19 mouse cellular contexts compared by ENCODE assay signal in genomic region chr2:94049471-94050176, GRCm38 (mm10). TPM values are rescaled to one million over a fixed set of nuclear protein-coding genes. Genes with fewer than 3 reads are reported as not detected.
DNase-seq lines count a peak whose midpoint lies in the region; ATAC-seq lines count a peak whose summit lies in the region.
"Had no signal": no experiment of that assay in that cellular context is flagged by ENCODE, and none has a peak within 500 bp of the region (broad histone marks: within the 10 kb centered on the region; RNA-seq: fewer than 3 reads in every experiment).

No protein-coding gene starts in this region.

- H3K27me3 ChIP-seq in embryonic facial prominence, embryonic 12.5 days, result no peaks in the 10 kb centered on the region
- H3K27me3 ChIP-seq in embryonic facial prominence, embryonic 10.5 days (replicated peaks; ENCODE audit: low read depth, poor library complexity, severe bottlenecking), result no peaks in the 10 kb centered on the region
- no peaks in the 10 kb centered on the region for H3K27me3 ChIP-seq in midbrain, embryonic 12.5 days
- no peaks in the 10 kb centered on the region for H3K27me3 ChIP-seq in midbrain, embryonic 11.5 days (ENCODE audit: control insufficient read depth, insufficient read depth, low read length)
- no peaks in the 10 kb centered on the region for H3K27me3 ChIP-seq in hindbrain, embryonic 16.5 days (replicated peaks; ENCODE audit: control insufficient read depth, insufficient read depth, low read length)
- H3K27me3 ChIP-seq: CH12.LX; limb, embryonic 12.5 days; Patski had no signal

- 0 out of 2 replicates have a peak overlapping the region, but pooled peaks have one; percentile 6 for H3K27ac ChIP-seq in embryonic facial prominence, embryonic 12.5 days
- no peak overlapping the region for H3K27ac ChIP-seq in embryonic facial prominence, embryonic 10.5 days (replicated peaks)
- H3K27ac ChIP-seq in midbrain, embryonic 12.5 days (replicated peaks), result peak overlapping the region; percentile 58
- no peak overlapping the region for H3K27ac ChIP-seq in midbrain, embryonic 11.5 days (ENCODE audit: low read depth, low read length)
- peak overlapping the region; percentile 73 for H3K27ac ChIP-seq in hindbrain, embryonic 16.5 days (ENCODE audit: low read depth, low read length)
- H3K27ac ChIP-seq: limb, embryonic 12.5 days had no signal

- no peaks in the 10 kb centered on the region for H3K9me3 ChIP-seq in embryonic facial prominence, embryonic 12.5 days
- no peaks in the 10 kb centered on the region for H3K9me3 ChIP-seq in embryonic facial prominence, embryonic 10.5 days
- no peaks in the 10 kb centered on the region for H3K9me3 ChIP-seq in midbrain, embryonic 12.5 days
- no peaks in the 10 kb centered on the region for H3K9me3 ChIP-seq in midbrain, embryonic 11.5 days (ENCODE audit: control insufficient read depth, low read length)
- no peaks in the 10 kb centered on the region for H3K9me3 ChIP-seq in hindbrain, embryonic 16.5 days (ENCODE audit: control insufficient read depth, low read length)
- H3K9me3 ChIP-seq: limb, embryonic 12.5 days had no signal

- no peak for ATAC-seq in embryonic facial prominence, embryonic 12.5 days (ENCODE audit: insufficient number of reproducible peaks, insufficient read depth, low FRiP score, low TSS enrichment)
- ATAC-seq in midbrain, embryonic 12.5 days (ENCODE audit: low FRiP score, low read depth), result no peak
- no peak for ATAC-seq in midbrain, embryonic 11.5 days (ENCODE audit: low FRiP score)
- ATAC-seq in hindbrain, embryonic 16.5 days, result peak; percentile 77
- no peak for ATAC-seq in megakaryocyte-erythroid progenitor cell, adult 5-6 weeks (replicated peaks; ENCODE audit: low FRiP score, low TSS enrichment, poor library complexity, severe bottlenecking)
- ATAC-seq: liver, postnatal 0 days; Patski had no signal

- no peak for DNase-seq in embryonic facial prominence, embryonic 10.5 days (ENCODE audit: low spot score)
- DNase-seq in midbrain, embryonic 11.5 days (ENCODE audit: low spot score, missing footprints), result no peak
- peak; percentile 44 for DNase-seq in retina, embryonic 14.5 days (ENCODE audit: low spot score)
- no peak for DNase-seq in spleen, postnatal 14 days (ENCODE audit: low spot score in 2 of 2)
- DNase-seq: cerebellum, adult 18-20 months; heart, adult 11 months; kidney, adult 11 months; liver, postnatal 0 days; thymus, postnatal 25 days had no signal

- peaks cover 3% of the 10 kb centered on the region; the same call in 1 of the 2 replicates for H3K36me3 ChIP-seq in embryonic facial prominence, embryonic 12.5 days
- peaks cover 24% of the 10 kb centered on the region for H3K36me3 ChIP-seq in embryonic facial prominence, embryonic 10.5 days (replicated peaks)
- H3K36me3 ChIP-seq in midbrain, embryonic 12.5 days, result 0 out of 2 replicates have a peak, but pooled peaks cover 3% of the 10 kb centered on the region
- H3K36me3 ChIP-seq in midbrain, embryonic 11.5 days (ENCODE audit: control insufficient read depth, insufficient read depth, low read length), result no peaks in the 10 kb centered on the region
- no peaks in the 10 kb centered on the region for H3K36me3 ChIP-seq in hindbrain, embryonic 16.5 days (ENCODE audit: control insufficient read depth, insufficient read depth, low read length)
- H3K36me3 ChIP-seq: limb, embryonic 12.5 days had no signal

- H3K4me3 ChIP-seq in embryonic facial prominence, embryonic 12.5 days, result no peak overlapping the region
- H3K4me3 ChIP-seq in embryonic facial prominence, embryonic 10.5 days, result no peak overlapping the region
- no peak overlapping the region for H3K4me3 ChIP-seq in midbrain, embryonic 12.5 days
- H3K4me3 ChIP-seq in midbrain, embryonic 11.5 days (ENCODE audit: low read depth, low read length), result no peak overlapping the region
- H3K4me3 ChIP-seq in hindbrain, embryonic 16.5 days (ENCODE audit: low read length), result no peak overlapping the region
- H3K4me3 ChIP-seq: limb, embryonic 12.5 days had no signal

- H3K4me2 ChIP-seq in embryonic facial prominence, embryonic 12.5 days (replicated peaks), result no peak overlapping the region
- no peak overlapping the region for H3K4me2 ChIP-seq in midbrain, embryonic 12.5 days (replicated peaks)
- no peak overlapping the region for H3K4me2 ChIP-seq in midbrain, embryonic 11.5 days
- H3K4me2 ChIP-seq in hindbrain, embryonic 16.5 days (ENCODE audit: low read length), result peak overlapping the region; percentile 16; the same call in 1 of the 2 replicates
- H3K4me2 ChIP-seq: limb, embryonic 12.5 days had no signal

- no peak overlapping the region for H3K9ac ChIP-seq in embryonic facial prominence, embryonic 12.5 days
- no peak overlapping the region for H3K9ac ChIP-seq in midbrain, embryonic 12.5 days (replicated peaks)
- no peak overlapping the region for H3K9ac ChIP-seq in midbrain, embryonic 11.5 days (ENCODE audit: low read length)
- H3K9ac ChIP-seq in hindbrain, embryonic 16.5 days (ENCODE audit: low read depth, low read length), result no peak overlapping the region
- H3K9ac ChIP-seq: limb, embryonic 12.5 days; liver, postnatal 0 days had no signal

- 68% methylated on average over 5 of the region's 5 CpGs for WGBS in embryonic facial prominence, embryonic 12.5 days
- WGBS in embryonic facial prominence, embryonic 10.5 days, result 90% methylated on average over 5 of the region's 5 CpGs
- 75% methylated on average over 5 of the region's 5 CpGs for WGBS in midbrain, embryonic 12.5 days
- 87% methylated on average over 5 of the region's 5 CpGs for WGBS in midbrain, embryonic 11.5 days
- 48% methylated on average over 5 of the region's 5 CpGs for WGBS in hindbrain, embryonic 16.5 days

- peaks cover 13% of the 10 kb centered on the region for H3K4me1 ChIP-seq in embryonic facial prominence, embryonic 12.5 days
- H3K4me1 ChIP-seq in embryonic facial prominence, embryonic 10.5 days, result peaks cover 18% of the 10 kb centered on the region; the same call in 1 of the 2 replicates
- peaks cover 19% of the 10 kb centered on the region for H3K4me1 ChIP-seq in midbrain, embryonic 12.5 days
- no peaks in the 10 kb centered on the region for H3K4me1 ChIP-seq in midbrain, embryonic 11.5 days (ENCODE audit: control insufficient read depth, insufficient read depth, low read length)
- peaks cover 25% of the 10 kb centered on the region for H3K4me1 ChIP-seq in hindbrain, embryonic 16.5 days (ENCODE audit: control insufficient read depth, insufficient read depth, low read depth, low read length)
- H3K4me1 ChIP-seq: limb, embryonic 12.5 days had no signal

RNA-seq across cellular contexts. Expression of gene Alkbh3, which starts 39.0 kb away (rescaled TPM):
- polyA plus RNA-seq in embryonic facial prominence, embryonic 12.5 days (2016; fragmentation: Nextera tagmentation; extraction: Ambion mirVana), result 65.0 and 74.9 TPM in 2 replicates
- polyA plus RNA-seq in embryonic facial prominence, embryonic 10.5 days (2016; fragmentation: Nextera tagmentation; extraction: Ambion mirVana), result 55.5 and 57.0 TPM in 2 replicates
- polyA plus RNA-seq in midbrain, embryonic 12.5 days (2016; fragmentation: Nextera tagmentation; extraction: Ambion mirVana), result 50.1 and 55.8 TPM in 2 replicates
- 50.8 and 51.3 TPM in 2 replicates for polyA plus RNA-seq in midbrain, embryonic 11.5 days (2014; fragmentation: Nextera tagmentation; extraction: Ambion mirVana)
- 43.6 and 44.7 TPM in 2 replicates for polyA plus RNA-seq in hindbrain, embryonic 16.5 days (2015; fragmentation: Nextera tagmentation; extraction: Ambion mirVana)
- 86.0 and 122 TPM in 2 replicates for total RNA-seq in megakaryocyte-erythroid progenitor cell, adult 5-6 weeks (2014; fragmentation: Nextera tagmentation)
- total RNA-seq in megakaryocyte-erythroid progenitor cell, adult 5-6 weeks (2017), result 31.9 and 36.9 TPM in 2 replicates

RNA-seq across cellular contexts. Expression of gene Gm27027, which starts 53.5 kb away (rescaled TPM):
- not detected in 2 replicates for polyA plus RNA-seq in embryonic facial prominence, embryonic 12.5 days (2016; fragmentation: Nextera tagmentation; extraction: Ambion mirVana)
- polyA plus RNA-seq in embryonic facial prominence, embryonic 10.5 days (2016; fragmentation: Nextera tagmentation; extraction: Ambion mirVana), result not detected in 2 replicates
- polyA plus RNA-seq in midbrain, embryonic 12.5 days (2016; fragmentation: Nextera tagmentation; extraction: Ambion mirVana), result not detected in 2 replicates
- polyA plus RNA-seq in midbrain, embryonic 11.5 days (2014; fragmentation: Nextera tagmentation; extraction: Ambion mirVana), result not detected in 2 replicates
- not detected in 2 replicates for polyA plus RNA-seq in hindbrain, embryonic 16.5 days (2015; fragmentation: Nextera tagmentation; extraction: Ambion mirVana)
- not detected in 2 replicates for total RNA-seq in megakaryocyte-erythroid progenitor cell, adult 5-6 weeks (2014; fragmentation: Nextera tagmentation)
- total RNA-seq in megakaryocyte-erythroid progenitor cell, adult 5-6 weeks (2017), result not detected in 2 replicates
- total RNA-seq: CH12.LX; megakaryocyte progenitor cell, adult 5-6 weeks had no signal
- polyA plus RNA-seq: heart, postnatal 0 days; large intestine, adult 2 months; limb, embryonic 12.5 days; liver, postnatal 0 days; Patski had no signal

Comparison
In these comparisons a context has a peak if more than half of its experiments do, and no peak if none do; other contexts are left out.
1. H3K27ac ChIP-seq: peak in embryonic facial prominence, embryonic 12.5 days (single experiment), midbrain, embryonic 12.5 days (single experiment) and hindbrain, embryonic 16.5 days (single experiment); none in embryonic facial prominence, embryonic 10.5 days (single experiment) and midbrain, embryonic 11.5 days (single experiment).